Mouse (Mus musculus) ovary, postnatal 36 days (tissue): Measurements from ENCODE around the gene Ocrl.

ENCODE experiments used
- DNase-seq: peaks from one replicate; pipeline ENCODE4 v3.0.0; 2022; ENCODE audit warnings: low spot score, mixed read lengths

The Ocrl gene

DNA sequence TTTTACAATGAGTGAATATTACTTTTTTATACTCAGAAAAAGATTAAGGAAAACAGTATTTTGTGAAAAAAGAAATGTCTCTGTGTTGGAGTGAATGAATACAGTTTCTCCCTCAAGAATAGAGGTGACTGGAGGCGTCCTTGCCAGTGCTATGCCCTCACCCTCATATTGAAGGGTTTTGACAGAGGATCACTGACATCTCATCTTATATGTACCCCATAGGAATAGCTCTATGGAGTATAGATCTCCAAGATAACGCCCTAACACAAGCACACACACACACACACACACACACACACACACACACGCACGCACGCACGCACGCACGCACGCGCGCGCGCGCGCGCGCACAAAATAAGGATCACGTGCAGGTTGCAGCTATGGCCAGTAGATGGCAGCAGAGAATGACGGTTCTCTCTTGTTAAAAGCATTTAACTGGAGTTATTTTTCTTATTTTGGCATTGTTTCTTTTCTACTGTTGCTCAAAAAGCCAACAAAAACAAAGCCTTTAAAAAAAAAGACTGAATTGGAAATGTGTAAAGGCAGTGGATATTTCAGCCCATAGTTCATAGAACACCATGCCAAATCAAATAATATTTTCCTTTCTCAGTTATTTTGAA, 72.9 kb downstream of the Ocrl start:
- DNase-seq, result peak; percentile 20

DNA sequence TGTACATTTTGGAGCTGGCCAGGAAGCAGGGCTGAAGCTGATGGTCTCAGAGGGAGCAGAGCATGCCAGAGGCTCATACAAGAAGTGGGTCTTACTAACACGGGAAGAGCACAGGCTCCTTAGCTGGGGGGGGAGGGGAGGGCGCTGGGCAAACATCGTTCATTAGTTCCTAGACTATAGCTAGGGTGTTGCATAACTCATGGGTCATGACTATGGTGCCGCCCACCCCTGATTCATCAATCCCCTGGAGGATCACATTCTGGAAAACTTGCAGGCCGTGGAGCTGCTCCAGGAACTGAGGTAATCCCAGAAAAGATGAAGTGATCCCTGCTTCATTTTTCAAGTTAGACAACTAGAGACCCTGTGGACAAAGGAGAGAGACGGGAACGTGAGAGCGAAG, 75.8 kb downstream of the Ocrl start:
- DNase-seq, result no peak

DNA sequence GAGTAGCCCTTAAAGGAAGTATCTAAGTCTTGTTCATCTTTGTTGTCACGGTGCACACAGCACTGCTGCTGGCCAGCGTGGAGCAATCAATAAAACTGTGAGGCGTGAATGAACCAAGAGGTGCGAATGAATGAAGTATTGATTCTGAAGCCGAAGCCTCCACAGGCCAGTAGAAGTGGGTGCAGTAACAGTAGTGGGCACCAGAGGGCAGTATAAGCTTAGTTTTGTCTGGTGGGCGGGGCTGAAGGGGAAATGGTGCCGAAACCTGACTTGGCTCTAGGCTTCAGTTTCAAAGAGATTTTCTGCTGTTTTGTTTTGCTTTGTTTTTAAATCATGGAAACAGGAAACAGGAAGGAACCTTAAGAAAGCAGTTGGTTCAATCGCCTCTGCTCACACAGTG, 80.4 kb downstream of the Ocrl start:
- peak; percentile 49 for DNase-seq

DNA sequence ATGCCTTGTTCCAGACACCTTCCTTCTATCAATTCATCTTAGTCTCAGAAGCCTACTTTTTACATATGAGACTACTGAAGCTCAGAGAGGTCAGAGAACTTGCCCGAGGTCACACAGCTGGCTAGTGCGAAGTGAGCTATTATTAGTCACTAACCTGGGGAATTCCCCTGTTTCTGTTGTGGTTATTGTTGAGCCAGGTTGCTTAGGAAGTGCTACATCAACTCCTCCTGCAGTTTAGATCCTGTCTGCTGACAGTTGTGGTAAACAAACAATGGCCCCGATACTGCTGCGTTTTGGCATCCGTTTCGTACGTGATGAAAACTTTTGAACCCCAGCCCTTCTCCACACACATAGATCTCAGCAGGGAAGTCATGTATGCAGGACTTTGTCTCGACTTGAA, 86.2 kb downstream of the Ocrl start:
- DNase-seq, result no peak

DNA sequence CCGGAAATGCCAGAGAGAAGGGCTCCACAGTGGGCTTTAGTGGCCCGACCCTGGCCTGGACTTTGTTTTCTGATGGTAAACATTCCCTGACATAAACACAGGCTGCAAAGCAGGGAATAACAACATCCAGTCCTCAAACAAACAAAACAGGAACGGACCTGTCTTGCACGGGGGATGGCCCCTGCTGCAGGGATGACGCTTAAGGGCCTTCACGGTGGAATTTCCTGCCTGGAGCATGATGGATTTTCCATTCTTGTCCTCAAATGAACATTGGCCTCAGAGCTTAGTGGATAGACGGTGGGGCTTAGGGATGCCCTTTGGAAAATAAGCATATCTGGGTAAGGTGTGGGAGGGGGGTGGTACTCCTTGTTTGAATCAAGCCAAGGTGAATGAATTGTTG, 89.0 kb downstream of the Ocrl start:
- DNase-seq, result no peak

DNA sequence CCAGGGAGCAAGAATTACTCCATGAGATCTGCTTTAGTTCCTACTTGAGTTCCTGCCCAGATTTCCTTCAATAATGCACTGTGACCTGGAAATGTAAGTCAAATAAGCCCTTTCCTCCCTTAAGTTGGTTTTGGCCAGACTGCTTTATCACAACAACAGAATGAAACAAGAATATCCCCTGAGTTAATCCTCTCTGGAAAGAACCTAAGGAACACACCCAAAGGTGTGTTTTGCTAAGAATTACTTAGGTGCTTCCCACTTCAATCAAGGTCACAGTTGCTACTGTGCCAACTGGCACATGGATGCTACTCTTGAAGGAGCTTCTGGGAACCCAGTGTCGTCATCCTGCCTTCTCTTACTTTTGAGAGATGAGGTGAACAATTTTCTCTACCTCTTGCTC, 92.6 kb downstream of the Ocrl start:
- DNase-seq, result no peak

DNA sequence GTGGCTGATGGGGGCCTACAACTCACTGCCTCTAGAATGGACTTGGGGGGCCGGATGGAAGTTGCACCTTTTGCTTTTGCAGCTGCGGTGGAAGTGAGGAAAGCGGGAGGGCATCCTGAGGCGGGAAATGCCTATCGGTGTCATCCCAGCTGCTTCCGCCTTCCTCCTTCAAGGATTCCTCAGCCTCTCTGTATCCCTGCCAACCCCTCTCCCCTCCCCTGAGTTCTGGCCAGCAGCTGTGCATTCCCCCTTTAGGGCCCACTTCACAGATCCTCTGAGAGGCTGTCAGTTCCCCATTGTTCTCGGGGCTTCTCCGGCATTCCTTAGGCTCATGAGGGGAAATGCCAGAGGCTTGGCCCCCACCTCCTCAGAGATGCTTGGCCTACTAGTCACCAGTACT, 93.9 kb downstream of the Ocrl start:
- DNase-seq, result no peak

DNA sequence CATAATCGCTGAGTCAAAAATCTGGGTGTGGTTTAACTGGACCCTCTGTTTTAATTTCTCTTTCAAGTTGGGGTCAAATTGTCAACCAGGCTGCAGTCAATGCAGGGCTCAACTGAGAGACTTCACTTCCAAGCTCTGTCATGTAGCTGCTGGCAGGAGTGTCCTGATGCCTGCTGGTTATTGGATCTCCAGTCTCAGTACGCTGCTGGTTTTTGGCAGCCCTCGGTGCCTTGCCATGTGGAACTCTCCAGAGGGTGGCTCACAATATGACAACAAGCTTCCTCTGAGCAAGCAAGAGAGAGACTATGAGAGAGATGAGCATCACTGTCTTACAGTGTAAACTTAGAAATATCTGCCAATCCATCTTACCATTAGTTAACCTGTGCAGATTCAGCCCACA, 99.5 kb downstream of the Ocrl start:
- DNase-seq, result no peak
